Mouse (Mus musculus) cerebellum, adult 2 months (tissue): ENCODE data around the gene Gck.

Experiments used
- CTCF ChIP-seq: fragments of 200-500 bp; IDR thresholded peaks from 2 replicates; pipeline ENCODE4 v1.5.1; 2011; ENCODE audit warnings: low read depth, mild to moderate bottlenecking, control low read depth, low read length, moderate library complexity, borderline replicate concordance; ENCODE audit not compliant: insufficient read depth
- POLR2A ChIP-seq: fragments of 200-500 bp; IDR thresholded peaks from 2 replicates; pipeline ENCODE4 v1.6.1; 2011; ENCODE audit warnings: low read length, control low read depth, borderline replicate concordance; ENCODE audit not compliant: insufficient read depth

- TF ChIP-seq CTCF (no peak), POLR2A (0 out of 2 replicates have a peak, but pooled peaks have one; percentile 36)
These were observed 47.9 kb downstream of the Gck start for GRCm38 (mm10) chr11:5901950-5902349.
